Mouse (Mus musculus): ENCODE results near the gene Kif22.

The Kif22 gene

DNA sequence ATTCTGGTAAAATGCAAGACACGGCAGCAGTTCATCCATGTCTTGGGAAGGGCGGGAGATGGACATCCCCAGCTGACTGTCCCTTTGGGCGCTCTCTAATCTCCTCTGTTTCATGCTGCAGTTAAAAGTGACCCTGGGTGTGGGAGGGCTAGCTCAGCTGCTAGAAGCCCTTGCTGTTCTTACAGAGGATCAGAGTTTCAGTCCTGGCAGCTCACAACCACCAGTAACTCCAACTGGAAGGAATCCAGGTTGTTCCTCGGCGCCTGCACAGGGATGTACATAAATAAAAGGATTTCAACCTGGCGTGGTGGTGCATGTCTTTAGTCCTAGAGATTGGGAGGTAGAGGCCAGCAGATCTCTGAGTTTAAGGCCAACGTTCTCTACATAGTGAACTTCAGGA is 59.2 kb downstream of the Kif22 start:
- no peak for DNase-seq

DNA sequence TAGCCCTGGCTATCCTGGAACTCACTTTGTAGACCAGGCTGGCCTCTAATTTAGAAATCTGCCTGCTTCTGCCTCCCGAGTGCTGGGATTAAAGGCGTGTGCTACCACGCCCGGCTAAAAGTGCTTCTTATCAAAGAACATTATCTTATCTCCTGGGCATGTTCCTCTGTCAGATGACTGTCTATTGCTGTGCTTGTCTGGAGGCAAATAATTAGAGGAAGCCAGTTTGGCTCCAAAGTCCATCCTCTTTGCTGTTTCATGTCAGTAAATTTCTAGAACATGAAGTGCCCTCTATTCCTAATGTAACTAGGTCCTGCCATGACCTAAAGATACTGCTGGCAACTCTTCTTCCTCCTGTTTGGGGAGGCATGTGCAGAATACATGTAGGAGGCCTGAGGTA is 60.2 kb downstream of the Kif22 start:
- DNase-seq: no peak

DNA sequence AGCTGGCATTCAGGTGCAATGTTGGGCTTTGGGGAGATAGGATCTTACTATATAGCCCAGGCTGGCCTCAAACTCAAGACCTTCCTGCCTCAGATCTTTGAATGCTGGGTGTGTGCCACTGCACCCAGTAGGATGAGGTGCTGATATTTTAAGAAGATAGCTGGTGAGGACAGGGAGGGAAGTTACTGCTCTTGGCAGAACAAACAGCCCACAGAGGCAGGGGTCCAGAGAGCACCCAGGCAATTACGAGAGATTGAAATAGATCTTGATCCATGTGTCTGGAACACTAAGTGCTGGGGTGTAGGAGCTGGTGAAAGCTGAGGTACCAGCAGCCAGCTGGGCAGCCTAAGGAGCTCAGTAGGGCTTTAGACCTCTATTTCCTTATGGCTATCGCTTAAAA is 60.7 kb downstream of the Kif22 start:
- no peak for DNase-seq

DNA sequence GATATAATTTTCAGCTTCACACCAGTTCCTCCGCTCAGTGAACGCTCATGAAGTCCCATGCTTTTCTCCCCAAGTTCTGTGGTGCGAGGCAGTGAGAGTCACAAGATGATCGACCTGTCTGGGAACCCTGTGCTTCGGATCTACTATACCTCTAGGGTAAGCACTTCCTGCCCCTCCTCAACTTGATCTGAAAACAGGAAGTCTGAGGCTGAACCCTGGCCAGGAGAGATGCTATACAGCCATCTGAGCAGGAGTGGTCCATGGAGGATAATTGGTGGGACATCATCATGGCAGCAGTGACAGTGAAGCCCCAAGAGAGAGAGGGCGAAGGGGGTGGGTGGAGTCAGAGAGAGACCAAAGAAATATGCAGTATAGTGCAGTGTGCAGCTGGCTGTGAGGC is 63.4 kb downstream of the Kif22 start:
- no peak for DNase-seq

Measured in cerebellum, postnatal 14 days (tissue).